Mouse (Mus musculus) thymus, postnatal 36 days (tissue): ENCODE data around the gene Marf1.
"Not testable (repeated sequence)": the region's sequence is repeated elsewhere in the genome, so short reads cannot be mapped to it uniquely, and the experiment has no call there.

Experiments used
- DNase-seq, 2 experiments: peaks; one replicate each; pipeline ENCODE4 v3.0.0; 2022; ENCODE audit warnings: mixed read lengths in 2 of 2

Gene Marf1

DNA sequence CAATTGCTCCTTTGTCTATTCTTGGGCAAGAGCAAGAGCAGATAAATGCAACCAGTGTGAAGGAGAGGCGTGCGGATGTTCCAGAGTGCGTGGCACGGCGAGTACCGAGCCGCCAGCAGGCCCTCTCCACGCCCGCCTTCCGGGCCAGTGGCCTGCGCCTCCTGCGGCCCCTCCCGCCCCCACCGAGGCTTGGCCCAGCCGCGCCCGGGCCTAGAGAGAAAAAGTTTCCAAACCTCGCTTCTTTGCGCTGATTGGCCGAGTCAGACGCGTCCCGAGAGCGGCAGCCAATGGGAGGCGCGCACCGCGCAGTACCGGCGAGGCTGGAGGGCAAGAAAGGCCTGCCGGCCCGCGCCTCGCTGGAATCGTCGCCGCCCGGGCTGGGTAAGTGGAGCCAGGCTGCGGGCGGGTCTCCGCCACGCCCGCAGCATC, at the start of gene Marf1, which contains the start of gene Nde1:
Gene Marf1 (minus strand): TSS at position 364 of the 429 bp plus-strand sequence.
Gene Nde1 (plus strand): TSS at position 288 of the 429 bp plus-strand sequence.
- peak; percentile 91 to 93 for DNase-seq

DNA sequence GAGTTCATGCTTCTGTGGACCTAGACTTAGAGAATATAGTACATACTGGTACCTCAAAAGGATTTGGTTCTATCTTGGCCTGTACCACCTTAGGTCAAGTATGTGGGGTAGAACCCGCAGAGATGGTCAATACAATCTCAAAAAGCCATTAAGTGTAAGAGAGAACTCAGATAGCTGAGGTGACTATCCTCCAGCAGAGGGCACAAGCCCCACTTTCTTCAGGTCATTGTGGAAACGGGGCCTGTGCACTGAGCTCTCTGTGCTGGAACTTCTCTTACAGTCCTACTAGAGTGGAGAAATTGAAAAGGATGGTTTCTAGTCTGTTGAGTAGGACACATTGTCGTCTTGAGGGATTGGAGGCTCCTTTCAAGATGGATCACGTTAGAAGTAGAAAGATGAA, 35.6 kb upstream of the Marf1 start:
- DNase-seq: no peak

DNA sequence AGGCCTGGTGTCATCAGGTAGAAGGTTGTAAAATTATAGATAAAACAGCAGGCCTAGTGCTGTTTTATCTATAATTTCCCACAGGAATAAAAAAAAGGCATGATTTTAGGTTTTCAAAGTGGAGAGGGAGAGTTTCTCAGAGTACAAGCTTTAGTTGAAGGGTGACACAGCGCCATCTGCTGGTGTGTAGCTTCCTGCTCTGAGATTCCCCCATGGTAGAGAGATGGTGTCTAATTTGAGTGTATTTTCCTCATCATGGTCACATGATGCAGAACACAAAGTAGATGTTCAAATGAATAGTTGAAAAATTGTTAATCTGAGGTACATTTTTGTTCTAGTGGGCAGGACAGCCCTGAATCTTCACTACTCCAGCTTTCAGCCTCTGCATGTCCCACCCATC, 32.3 kb upstream of the Marf1 start:
- peak; percentile 32 to 40 for DNase-seq

DNA sequence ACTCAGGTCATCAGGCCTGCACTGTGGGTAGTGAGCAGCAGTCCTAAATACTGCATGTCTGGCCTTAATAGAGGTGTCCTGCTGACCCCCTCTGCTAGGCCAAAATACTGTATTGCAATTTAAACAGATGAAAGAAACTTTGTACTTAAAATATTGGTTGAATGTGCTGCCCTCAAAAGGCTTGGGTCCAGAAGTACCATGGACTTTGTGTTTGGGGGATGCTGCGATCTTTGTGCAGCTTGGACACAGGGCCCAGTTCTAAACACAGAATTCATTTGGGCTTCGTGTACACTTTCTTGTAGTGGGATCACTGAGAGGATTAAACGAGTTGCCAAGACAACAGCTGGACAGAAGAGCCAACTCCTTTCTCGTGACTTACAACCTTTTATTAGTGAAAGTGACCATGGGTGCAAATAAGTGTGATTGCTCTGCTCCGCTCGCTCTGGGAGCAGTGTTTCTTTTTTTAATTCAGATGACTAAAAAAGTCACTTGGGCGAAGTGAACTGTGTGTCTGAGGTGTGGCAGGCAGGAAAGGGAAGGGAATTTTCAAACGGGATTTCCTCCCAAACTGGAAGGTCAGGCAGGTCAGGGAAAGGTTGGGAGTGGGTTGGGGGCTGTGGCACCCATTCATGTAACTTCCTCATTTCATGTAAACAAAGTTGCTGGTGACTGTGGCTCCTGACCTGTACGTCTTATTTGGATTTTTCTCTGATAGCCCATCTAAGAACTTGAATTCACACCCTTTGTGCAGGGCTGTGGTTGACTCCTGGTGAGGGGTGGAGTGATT, 31.2 kb upstream of the Marf1 start:
- DNase-seq: no peak

DNA sequence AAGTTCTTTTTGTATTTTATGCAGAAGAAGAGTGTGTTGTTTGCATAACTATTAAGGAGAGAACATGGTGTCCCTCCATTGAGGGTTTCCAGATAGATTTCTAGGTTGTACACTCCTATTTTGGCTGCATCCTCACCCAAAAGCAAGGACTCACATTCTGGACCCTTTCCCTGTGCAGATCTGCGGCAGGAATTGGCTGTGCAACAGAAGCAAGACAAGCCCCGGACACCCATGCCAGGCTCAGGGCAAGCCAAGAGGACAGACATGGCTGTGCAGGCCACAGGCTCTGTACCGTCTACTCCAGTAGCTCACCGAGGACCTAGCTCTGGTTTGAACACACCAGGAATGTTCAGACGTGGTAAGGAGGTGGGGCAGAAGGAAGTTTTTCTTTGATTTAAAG, 22.4 kb upstream of the Marf1 start:
- DNase-seq: no peak

DNA sequence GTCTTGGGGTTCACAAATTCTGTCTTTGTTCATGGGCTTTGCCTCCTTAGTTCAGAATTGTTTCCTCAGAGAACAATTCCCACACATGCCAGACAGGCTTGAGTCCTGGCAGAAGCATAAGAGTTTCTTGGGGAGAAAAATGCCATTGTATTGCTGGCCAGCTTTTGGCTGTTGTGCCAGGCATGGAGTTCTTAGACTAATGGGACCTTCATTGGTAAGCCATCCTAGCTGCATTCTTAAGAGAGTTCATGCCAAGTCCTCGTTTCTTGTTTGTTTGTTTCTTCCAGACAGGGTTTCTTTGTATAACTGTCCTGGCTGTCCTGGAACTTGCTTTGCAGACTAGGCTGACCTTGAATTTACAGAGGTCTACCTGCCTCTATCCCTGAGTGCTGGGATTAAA, 20.7 kb upstream of the Marf1 start:
- DNase-seq: no peak

DNA sequence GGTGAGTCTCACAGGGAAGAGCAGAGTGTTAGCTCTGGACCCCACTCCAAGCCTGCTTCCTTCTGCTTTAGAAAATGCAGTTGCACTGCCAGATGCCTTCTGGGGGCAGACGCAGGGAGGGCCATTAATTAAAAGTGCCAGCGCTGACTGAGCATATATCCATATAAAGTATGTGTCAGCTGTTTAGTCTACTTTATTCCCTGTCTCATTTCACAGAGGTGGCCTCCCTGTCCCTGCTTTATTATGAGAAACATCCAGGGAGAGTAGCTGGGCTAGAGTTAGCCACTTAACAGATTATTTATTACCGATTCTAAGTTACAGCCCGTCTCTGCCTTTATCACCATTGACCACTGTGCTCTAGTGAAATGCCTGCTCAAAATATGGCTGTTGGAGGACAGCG, 19.2 kb upstream of the Marf1 start:
- DNase-seq: no peak

DNA sequence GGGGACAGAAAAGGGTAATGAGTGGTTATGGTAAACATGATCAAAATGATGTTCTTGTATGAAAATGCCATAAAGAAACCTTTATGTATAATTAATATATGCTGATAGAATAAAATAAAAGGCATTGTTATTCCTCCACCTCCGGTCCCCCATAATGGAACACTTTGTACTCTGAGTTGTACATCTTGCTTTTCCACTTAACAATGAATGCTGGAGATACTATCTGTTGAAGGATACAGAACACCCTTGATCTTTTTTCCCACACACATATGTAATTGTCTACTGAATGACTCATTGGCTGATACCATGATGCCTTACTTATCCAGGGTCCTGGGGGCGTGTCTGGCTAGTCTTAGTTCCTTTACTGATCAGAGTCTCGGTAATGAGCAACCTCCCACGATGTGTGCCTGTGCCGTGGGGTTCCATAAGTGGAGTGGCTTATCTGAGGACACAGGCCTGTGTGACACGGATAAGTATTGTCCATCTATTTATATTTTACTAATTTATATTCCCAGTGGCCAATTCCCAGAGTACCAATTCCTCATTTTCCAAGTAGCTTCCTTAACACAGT, 17.1 kb upstream of the Marf1 start:
- no peak for DNase-seq

DNA sequence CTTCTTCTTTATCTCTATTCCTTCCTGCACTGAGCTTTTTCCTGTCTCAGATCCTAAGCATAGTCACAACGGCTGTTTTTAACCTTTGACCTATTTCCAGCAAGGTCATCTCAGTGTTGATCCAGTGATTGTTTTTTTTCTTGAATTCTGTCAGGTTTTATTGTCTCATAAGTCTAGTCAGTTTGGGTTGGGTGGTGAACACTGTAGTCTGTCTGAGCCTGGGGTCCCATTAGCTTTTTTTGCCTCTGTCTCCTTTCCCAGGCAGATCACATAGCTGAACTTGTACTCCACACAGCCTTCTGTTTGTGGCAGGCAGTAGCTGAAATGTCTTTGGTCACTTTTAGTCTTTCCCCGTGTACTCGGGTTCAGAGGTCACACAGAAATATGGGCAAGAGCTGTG, 14.9 kb upstream of the Marf1 start:
- no peak for DNase-seq

DNA sequence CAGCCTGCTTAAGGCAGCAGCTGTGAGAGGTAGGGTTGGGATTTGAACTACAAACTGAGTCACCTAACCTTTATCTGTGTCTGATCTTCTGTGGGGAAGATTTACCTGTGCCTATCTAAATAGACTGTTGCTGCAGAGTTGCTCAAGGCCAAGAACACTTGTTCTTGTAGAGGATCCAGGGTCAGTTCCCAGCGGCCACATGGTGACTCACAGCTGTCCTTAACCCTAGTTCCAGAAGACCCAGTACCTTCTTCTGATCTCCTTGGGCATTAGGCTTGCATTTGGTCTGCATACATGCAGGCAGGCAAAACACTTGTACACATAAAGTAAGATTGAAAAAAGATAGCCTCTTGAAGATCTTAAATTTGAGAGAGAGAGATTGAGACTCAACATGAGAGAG, 6.6 kb upstream of the Marf1 start:
- DNase-seq: no peak

DNA sequence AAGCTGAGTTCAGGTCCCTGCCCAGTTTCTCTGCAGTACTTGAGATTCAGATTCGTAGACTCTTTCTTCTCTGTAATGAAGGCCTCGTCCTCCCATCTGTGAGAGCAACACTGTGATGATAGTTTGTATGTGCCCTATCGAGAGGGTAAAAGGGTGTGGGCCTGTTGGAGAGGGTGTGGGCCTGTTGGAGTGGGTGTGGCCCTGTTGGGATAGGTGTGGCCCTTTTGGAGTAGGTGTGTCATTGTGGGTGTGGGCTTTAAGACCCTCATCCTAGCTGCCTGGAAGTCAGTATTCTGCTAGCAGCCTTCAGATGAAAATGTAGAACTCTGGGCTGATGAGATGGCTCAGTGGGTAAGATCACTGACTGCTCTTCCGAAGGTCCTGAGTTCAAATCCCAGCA, 3.3 kb upstream of the Marf1 start:
- DNase-seq: no peak

DNA sequence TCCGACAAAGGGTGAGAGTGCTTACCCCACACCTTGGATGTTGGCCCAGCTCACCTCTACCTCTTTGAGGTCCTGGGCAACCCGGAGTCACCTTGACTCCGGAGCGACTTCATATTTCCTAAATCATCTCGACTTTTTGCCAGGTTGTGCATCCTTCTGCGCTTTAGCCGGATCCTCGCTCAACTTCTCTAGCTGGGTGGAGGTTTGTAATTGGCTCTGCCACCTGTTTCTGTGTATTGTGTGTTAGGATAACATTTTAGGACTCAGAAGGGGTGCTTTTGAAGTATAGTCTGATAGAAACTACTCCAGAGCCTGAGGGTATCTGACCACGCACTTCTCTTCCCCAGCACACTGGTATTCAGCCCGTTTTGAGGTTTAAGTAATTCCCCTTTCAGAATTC, 580 bp upstream of the Marf1 start:
- no peak for DNase-seq

DNA sequence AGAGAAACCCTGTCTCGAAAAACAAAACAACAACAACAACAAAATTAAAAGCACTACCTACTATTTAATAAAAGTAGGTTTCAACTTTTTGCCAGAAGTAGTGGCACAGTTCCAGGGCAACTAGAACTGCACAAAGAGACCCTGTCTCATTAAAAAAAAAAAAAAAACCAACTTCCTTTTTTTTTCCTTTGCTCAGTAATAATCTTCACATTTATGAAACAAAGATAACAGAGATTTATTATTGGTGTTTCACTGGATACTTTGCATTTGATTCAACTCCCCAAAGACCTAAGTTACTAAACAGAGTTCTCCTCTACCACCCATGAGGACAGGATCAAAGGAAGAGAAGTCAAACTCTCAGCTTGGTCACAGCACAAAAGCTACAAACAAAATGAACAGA, 2.2 kb downstream of the Marf1 start:
- no peak for DNase-seq

DNA sequence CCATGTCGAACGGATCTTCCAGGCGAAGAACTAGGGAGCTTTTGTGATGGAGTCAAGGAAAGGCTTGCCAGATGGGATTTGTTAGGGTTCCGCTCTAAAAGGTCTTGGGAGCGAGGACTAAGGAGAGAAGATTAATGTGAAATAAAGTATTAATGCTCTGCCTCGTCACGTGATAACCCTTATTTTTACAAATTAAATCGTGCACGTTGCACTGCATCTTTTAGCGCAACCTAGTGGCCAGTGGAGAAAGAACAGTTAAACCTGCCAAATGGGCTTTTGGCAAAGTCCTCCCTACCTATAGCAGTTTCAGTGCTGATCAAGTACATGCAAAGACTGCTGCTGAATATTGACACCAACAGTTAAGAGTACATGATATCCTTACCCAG, 3.4 kb downstream of the Marf1 start:
- DNase-seq: peak; percentile 62 to 64

DNA sequence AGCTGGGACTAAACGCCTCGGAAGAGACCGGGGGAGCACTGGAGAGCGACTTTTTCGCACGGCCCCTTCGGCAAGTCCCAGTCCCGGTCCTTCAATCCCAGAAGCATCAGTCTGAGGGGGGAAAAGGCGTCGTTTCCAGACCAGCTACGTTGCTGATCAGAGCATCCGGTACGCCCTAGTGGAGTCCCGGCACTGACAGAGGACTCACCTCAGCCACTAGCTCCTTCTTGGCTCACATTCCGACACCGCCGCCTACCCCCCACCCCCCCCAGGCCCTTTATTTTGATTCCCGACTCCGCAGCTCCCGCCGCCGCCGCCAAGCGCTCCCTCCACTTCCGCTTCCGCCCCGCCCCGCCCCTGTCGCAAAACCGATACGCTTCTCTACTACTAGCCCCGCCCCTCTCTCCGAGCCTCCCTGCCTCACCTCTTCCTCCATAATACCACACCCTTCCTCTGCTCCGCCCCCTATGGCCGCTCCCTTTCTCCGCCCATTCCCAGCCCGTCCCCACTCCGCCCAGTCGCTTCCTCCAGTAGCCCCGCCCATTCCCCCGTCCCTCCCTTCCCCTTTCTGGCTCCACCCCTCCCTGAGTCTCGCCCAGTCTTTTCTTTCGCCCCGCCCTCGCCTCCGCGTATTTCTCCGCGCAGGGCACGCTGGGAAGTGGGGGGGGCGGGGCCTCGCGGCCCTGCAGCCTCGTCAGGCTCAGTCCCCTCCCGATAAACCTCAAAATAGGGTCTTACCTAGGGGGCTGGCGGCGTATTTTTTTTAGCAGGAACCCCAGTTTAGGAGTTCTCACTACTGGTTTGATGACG, 4.0 kb downstream of the Marf1 start:
- DNase-seq: peak; percentile 100

DNA sequence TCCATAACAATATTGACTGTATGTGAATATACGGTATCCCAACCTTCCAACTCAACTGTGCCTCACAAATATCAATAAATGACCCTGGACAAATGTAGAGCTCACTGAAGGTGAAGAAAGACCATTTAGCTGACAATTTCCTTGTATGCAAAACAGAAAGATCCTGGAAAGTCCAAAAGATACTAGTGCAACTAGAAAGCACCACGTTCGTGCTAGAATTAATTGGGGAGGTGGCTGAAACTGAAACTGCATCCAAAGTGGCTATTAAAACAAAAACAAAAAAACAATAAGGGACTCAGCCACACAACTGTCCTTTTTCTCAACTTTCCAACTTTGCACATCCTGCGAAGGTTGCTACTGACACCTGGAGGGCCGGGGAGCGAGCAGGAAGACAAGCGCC, 4.6 kb downstream of the Marf1 start:
- DNase-seq: no peak

DNA sequence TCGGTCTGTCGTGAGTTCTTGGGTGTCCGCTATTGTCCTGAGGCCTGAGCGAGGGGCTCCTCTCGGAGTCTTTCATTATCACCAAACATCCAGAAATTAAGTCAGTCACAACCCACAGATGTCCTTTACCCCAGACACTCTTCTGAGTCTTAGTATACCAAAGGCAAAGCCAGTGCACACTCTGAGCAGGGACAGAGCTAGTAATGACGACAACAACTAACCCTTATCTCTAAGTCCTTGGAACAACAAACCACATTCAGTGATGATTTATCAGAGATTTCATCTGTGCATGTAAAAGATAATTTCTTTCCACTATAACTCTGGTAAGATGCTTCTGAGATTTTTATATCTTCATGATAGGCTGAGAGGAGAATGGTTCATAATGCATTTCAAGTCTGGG, 6.8 kb downstream of the Marf1 start:
- DNase-seq: no peak

DNA sequence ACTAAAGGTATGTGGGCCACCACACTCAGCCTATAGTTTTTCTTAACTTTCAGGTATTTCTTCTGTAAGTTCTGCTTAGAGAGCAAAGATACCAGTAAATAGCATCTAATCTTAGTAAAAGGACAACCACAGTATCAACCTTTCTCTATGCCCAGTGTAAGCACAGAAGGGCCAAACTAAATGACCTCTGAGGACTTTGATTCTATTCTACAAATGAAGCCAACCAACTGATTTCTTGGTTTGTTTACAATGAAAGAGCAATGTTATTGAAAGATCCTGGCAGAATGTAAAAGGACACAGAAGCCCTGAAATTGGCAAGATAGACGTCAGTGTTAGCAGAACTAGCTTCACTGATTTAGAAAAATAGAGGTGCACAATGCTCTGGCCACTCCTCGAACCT, 7.5 kb downstream of the Marf1 start:
- DNase-seq: not testable (repeated sequence)

DNA sequence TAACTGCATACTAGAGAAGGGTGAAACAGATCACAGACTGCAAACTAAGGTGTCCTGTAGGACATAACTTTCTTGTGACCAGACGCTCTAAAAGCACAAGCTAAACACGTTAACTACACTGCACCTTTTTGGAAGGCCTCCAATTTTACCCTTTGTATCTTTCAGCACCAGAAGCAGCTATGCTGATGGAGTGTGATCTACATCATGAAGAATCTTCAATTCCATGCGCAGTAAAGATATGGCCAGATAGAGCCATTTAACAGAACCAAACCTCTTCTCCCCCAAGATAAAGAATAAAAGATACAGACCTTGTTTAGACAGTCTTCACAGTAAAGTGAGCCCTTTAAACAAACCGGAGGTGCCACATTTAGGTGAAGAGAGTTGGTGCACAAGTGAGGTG, 11.4 kb downstream of the Marf1 start:
- DNase-seq: no peak

DNA sequence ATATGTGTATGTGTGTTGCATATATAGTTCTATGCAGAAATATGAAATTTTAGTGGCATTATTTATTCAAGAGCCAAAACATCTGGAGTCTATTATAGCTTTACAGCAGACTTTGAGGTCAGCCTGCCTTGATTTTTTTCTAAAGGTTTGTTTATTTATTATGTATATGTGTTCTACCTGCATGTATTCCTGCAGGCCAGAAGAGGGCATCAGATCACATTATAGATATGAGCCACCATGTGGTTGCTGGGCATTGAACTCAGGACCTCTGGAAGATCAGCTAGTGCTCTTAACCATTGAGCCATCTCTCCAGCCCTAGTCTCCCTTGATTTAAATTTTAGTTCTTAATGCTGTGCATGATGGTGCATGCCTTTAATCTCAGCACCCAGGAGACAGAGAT, 15.4 kb downstream of the Marf1 start:
- no peak for DNase-seq

DNA sequence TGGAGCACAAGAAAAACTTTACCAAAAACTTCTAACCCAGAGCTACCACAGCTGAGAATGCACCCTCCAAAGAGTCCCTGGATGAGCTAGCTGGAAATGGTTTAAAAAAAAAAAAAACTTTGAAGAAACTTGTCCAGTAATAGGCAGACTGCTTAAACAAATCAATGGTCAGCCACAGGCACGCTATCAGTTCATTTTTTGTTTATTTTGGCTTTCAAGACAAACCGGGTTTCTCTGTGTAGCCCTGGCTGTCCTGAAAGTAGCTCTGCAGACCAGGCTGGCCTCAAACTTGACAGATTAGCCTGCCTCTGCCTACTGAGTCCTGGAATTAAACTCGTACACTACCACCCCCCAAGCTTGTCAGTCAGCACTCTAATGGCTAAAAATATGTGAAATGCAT, 19.9 kb downstream of the Marf1 start:
- DNase-seq: no peak

DNA sequence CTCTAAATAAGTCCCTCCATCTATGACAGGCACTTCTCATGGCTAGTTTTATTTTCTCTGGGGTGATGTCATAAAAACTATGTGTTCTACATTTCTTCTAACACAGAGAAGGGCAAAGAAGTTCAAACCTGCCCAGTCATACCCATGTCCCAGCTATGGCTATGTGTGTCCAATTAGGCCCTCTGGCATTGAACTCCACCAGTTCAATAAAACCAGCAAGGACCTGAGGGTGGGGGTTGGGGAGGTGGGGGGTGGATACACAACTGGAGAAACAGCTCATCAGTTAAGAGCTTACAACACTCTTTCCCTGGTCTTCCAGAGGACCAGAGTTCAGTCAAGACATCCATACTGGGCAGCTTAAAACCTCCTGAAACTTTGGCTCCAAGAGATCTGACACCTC, 24.0 kb downstream of the Marf1 start:
- no peak for DNase-seq

DNA sequence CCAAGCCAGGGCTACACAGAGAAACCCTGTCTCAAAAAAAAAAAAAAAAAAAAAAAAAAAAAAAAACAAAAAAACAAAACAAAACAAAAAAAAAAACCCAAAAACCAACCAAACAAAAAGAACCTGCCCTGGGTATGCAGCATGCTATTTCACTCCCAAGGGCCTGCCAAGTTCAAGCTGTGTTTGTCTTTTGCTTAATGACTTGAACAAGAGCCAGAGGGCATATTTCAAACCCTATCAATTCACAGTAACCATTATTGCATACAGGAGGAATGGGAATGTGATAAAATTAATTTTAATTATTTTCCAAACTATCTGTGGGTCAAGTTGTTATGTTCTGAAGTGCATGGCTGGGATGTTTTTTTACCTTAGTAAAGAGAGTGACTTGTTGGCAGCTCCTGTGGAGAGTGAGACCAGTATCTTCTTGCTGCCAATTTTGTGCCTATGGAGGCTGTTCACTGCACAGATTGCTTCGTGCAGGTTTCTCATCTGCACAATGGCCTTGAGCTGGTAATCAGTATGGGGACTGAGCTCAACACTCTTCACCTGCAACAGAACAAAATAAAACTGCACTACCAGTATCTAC, 25.1 kb downstream of the Marf1 start:
- DNase-seq: no peak

DNA sequence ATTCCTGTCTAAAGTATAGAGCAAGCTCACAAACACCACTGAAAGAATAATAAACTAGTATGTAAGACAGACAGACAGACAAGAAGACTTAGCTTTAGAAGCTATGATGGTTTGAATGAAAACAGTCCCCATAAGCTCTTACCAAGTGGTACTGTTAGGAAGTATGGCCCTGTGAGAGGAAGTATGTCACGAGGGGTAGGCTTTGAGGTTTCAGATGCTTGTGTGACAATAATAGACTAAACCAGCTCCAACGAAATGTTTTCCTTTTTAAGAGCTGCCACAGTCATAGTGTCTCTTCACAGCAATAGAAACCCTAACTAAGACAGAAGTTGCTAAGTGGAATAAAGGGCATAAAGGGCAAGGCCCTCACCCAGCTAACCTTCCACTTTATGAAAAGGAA, 28.1 kb downstream of the Marf1 start:
- no peak for DNase-seq
